Mouse (Mus musculus) layer of hippocampus, adult 11-12 months (tissue): ENCODE results near the gene Zbtb41.
"Not testable (repeated sequence)": the region's sequence is repeated elsewhere in the genome, so short reads cannot be mapped to it uniquely, and the experiment has no call there.

Experiments
- DNase-seq: peaks from one replicate; pipeline ENCODE4 v3.0.0; 2022; ENCODE audit warnings: low spot score

Gene Zbtb41

DNA sequence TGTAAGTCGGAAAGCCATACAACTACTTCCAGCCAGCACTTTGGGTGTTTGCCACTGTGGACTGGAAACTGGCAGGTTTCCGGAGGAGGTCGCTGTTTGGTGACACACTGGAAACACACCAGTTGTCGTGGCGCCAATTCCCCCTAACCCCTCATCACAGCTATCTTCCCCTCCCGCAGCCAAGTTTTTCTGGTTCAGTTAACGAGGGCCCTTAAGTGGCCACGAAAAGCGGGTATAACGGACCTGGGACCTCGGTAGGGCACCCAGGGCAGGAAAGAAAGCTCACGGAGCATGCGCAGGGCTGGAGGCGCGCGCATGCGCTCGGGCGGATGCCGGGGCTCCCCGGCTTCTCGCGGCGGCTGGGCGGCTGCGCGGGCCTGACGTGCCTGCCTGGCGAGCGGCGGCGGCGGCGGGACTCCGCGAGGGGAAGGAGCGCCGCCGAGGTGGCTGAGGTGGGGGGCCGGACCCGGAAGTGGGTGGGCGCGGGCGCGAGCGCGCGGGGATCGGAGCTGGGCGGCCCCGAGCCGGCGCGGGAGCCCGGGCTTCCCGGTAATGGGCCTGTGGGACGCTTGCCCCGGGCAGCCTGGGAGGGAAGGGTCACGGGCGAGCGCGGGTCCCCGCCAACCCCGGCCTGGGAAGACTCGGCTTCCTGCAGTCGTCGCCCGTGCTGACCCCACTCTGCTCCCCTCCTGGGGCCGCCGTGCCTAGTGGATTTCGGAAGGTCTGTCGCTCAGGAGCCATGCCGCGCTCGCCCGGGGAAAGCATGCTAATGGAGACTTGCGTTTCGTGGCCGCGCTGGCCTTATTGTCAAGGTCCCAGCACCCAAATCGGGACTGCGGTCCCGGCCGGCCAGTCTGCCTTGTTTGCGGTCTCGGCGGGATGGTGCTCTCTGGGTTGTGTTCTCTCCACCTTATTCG, at the start of gene Zbtb41:
TSS of gene Zbtb41 (plus strand) at position 414 of the 917 bp plus-strand sequence.
- DNase-seq: peak; percentile 88

- no peak for DNase-seq
Measured at GRCm38 (mm10) chr1:139375900-139376299, 46.2 kb upstream of the Zbtb41 start.

DNA sequence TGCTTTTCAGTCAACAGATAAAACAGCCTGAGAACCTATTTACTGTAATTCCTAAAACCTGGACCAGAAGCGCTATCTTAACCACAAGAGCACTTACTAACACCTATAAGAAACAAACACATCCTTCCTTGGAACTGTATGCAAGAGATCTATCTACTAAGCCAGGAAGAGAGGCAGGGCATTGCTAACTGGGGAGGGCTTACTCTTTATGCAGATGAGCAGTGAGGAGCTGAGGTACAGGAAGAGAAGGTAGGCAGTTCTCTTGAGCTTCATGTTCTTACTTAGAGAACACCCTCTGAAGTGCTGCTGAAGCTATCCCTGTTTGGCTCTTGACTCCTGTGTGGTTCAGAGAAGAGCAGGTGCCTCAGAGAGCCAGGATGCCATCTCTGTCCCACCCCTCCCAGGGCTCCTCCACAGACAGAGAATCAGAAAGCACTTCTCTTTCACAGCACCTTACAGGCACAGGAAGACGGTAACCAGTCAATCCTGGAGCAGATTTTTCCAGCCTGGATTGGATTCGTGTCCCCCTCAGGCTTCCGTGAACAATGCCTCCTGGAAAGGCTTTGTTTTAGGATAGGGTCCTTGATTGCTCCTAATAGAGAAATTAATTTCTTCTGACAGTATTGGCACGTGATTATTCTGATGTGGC, 45.3 kb upstream of the Zbtb41 start, which contains the start of gene Crb1:
TSS of gene Crb1 (minus strand) at position 463 of the 649 bp plus-strand sequence.
- DNase-seq: no peak

GRCm38 (mm10) chr1:139378861-139379620, 43.0 kb upstream of the Zbtb41 start:
- DNase-seq: no peak

DNA sequence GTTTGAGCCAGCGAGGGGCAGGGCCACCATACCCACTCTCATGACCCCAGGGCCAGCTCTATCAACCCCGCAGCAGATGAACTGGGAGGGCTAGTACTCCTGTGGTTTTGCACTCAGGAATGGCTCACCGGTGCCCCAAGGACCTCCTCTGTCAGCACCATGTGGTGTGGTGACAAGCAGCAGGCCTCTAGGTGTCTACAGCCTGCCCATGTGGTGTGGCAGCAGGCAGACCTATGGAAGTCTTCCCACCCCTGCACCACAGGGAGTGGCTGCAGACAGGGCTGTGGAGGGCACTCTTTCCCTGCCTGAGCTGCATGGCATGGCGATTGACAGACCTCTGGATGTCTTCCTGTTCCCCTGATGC, 42.5 kb upstream of the Zbtb41 start:
- DNase-seq: no peak

GRCm38 (mm10) chr1:139391747-139392146, 30.3 kb upstream of the Zbtb41 start:
- no peak for DNase-seq

GRCm38 (mm10) chr1:139396589-139396988, 25.5 kb upstream of the Zbtb41 start:
- DNase-seq: no peak

DNA sequence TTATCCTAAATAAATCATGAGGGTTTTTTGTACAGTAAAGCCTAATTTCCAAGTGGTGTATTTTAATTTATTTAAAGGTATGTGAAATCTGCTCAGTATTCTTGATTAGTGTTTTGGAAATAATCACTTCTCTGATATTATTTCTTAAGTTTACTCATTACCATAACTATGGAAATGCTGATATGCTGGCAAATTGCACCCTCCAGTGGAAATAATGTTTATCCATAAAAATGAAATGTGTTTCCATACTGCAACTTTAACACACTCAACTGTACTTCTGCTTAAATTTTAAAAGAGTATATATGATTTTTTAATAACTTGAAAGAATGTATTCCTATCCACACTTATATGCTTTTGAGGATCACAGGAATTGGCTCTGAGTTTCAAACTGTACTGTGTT, 16.3 kb upstream of the Zbtb41 start:
- DNase-seq: no peak

DNA sequence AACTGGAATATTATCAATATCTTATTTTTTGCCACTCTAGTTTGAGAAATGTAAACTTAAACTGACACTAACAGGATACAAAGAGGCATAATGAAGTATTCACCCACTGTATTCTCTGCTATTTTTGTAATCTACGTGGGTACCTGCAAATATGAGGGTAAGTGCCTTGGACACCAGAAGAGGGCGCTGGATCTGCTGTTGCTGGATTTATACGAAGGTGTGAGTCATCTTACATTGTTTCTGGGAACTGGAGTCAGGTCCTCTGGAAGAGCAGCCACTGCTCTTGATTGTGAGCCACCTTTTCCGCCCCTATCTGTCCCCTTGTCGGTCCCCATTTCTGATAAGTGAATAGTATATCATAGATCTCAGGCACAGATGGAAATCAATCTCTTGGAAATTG, 14.4 kb upstream of the Zbtb41 start:
- no peak for DNase-seq

DNA sequence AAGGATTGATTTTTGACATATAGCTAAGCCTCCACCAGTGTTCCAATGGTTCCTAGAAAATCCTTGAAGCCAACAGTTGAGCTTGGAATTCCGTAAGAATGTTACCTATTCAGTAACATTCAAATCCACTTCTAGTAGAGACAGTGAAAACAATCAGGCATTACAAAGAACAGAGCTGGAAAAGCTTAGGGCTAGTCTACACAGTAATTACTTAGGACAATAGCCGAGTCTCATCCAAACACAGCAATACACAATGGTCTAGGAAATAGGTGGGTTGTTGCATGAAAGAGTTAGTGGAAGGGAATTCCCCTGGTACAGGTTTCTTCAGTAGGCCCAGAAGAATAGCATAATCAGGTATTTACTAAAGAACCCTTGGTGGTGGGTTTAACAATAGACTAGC, 9.7 kb upstream of the Zbtb41 start:
- not testable (repeated sequence) for DNase-seq

GRCm38 (mm10) chr1:139413465-139413864, 8.6 kb upstream of the Zbtb41 start:
- no peak for DNase-seq

DNA sequence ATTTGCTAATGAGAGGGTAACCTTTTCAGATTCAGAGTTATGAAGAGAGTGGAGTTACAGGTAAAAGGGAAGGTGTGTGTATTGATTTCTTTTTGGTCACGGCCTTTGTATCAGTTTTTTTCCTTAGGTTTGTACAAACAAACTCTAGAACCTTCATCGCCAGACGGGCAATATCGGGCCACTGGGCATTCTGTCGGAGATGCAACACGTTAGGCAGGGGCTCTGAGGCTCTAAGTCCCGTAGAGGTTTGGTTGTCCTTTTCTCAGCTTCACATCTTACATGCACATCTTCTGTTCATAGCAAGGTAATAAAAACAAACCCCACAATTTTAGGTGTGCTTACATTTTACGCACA, 590 bp upstream of the Zbtb41 start:
- no peak for DNase-seq

- DNase-seq: no peak
Measured at GRCm38 (mm10) chr1:139422941-139423340, 853 bp downstream of the Zbtb41 start.

DNA sequence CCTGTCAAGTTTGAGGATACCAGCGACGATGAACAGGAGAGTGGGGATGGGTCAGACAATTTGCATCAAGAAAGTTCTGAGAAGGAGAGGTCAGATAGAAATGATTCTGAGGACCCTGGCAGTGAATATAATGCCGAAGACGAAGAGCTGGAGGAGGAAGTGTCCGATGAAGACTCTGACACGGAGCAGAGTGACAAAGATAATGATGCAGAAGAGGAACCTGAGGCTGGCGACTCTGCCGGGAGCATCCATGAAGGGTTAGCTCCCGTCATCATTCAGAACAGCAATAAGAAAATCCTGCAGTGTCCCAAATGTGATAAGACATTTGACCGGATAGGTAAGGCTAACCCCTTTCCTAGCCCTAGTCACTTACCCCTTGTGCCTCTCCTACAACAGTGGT, 1.8 kb downstream of the Zbtb41 start:
- no peak for DNase-seq

DNA sequence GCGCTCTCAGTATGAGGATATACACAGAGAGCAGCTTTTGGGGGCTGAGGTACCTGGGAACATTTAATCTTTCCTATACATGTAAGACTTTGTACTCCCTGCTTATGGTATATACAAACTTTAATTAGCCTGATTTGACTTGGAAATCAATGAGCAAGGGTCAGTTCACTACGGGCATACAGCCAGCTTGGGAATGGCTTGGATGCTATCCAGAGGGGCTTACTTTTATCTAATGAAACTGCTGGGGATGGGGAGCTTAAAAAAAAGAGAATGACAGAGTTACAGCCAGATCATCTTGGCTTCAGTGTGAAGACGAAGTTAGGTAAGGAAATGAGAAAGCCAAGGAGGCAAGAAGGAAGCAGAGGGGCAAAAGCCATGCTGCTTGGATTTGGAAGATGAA, 2.9 kb downstream of the Zbtb41 start:
- DNase-seq: no peak

- peak; percentile 22 for DNase-seq
Measured at GRCm38 (mm10) chr1:139438373-139438772, 16.3 kb downstream of the Zbtb41 start.

DNA sequence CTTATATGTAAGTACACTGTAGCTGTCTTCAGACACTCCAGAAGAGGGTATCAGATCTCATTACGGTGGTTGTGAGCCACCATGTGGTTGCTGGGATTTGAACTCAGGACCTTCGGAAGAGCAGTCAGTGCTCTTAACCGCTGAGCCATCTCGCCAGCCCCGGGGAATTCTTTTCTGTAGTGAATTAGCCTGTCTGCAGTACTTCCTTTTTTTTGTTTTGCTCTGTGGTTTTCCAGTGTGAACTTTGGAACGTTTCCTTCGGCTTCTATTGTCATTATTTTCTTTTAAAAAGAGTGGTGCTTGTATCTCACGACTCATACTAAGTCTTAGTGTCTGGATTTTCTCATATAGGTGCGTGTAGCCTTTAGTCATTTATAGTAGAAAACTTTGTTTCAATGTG, 21.0 kb downstream of the Zbtb41 start:
- DNase-seq: not testable (repeated sequence)

DNA sequence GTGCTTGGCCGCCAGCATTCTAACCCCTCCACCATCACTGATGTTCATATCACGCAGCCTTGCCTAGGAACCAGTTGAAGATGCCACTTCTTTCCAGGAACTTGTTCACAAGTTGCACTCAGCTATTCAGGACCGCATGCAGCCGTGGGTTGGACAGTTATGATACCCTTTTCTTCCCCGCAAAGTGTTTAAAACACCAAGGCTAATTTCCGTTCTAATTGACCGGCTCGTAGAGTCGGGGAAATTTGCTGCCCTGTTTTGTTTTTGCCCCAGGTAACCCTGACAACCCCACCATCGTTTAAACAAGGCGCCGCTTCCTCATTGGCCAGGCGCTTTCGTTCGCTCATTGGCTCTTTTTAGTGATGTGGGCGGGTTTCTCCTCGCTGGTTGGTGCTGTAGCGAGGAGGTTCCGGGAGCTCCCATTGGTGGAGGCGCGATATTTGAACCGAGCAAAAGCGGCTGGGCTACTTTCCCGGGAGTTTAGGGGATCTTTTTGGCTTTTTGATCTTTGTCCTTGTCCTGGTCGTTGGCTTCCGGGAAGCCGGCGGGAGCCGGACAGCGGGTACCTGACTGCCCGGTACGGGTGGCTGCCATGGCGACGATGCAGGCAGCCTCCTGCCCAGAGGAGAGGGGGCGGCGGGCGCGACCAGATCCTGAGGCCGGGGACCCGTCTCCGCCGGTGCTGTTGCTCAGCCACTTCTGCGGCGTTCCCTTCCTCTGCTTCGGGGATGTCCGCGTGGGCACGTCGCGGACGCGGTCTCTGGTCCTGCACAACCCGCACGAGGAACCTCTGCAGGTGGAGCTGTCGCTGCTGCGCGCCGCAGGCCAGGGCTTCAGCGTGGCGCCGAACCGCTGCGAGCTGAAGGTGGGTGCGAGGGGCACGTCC, 32.5 kb downstream of the Zbtb41 start, which contains the start of gene Aspm:
TSS of gene Aspm (plus strand) at position 433 of the 886 bp plus-strand sequence.
- DNase-seq: peak; percentile 89

- no peak for DNase-seq
Measured at GRCm38 (mm10) chr1:139455226-139455869, 33.3 kb downstream of the Zbtb41 start.

GRCm38 (mm10) chr1:139460807-139461206, 38.7 kb downstream of the Zbtb41 start:
- DNase-seq: no peak

DNA sequence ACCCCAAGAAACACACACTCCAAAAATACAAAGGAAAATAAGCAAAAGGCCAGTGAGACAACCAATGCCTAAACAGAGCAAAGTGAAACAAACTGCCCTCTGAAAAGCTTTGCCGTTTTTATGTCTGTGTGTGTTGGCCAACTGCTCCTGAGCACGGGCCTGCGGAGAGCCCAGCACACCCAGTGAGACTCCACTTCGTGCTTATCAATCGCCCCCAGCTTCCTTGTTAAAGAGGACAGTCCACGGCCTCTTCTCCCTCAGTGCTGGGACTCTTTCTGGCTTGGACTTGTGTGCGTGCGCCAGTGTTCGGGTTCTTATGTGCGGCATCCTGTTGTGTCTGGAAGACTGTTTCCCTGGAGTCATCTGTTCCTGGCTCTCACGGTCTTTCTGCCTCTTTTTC, 43.8 kb downstream of the Zbtb41 start:
- no peak for DNase-seq
